Mouse (Mus musculus): Measurements from ENCODE around the gene Dntt. TPM values are rescaled to one million over a fixed set of nuclear protein-coding genes. Genes with fewer than 3 reads are reported as not detected.

Dntt gene
- polyA plus RNA-seq, 1 experiment from 2014 or later, result not detected

DNA sequence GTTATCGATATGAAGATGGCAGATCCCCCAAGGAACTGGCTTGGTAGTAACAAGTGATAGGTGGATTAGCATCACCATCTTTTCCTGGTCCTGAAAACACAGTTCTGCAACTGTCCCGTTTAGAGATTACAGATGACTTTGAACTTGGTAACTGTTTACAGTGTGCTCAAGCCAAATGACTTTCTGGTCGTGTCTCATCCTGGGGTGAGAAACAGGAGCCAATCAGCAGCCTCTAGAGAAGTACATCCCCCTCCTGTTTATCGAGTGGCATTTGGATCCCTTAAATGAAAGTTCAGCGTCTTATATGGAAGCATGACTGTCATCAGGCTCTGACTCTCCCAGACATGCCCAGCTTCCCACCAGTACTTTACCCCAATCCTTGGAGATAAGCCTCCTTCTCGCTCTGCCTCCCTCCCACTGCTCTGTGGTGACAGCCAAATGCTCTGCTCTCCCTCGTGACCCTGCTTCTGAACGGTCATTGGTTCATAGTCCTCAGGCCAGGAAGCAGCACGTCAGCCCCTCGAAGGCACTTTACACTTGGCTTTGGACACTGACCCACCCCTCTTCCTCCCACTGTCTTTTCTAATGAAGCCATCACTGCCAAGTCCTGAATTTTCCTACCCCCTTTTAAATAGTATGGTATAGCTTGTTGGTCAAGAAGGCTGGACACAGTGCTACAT is 16.2 kb downstream of the Dntt start:
- no peak overlapping the region for H3K9ac ChIP-seq (ENCODE audit: low read length)
- WGBS, result 22% methylated on average over 10 of the region's 10 CpGs
- ATAC-seq (ENCODE audit: low read depth), result peak; percentile 71; the same call in 1 of the 2 replicates

GRCm38 (mm10) chr19:41047437-41048186 is 18.5 kb downstream of the Dntt start:
- Histone ChIP-seq H3K27me3 (ENCODE audit: control insufficient read depth, insufficient read depth, low read depth, low read length) (no peaks in the 10 kb centered on the region), H3K4me3 (ENCODE audit: low read length) (no peak overlapping the region), H3K4me2 (ENCODE audit: low read depth, low read length) (no peak overlapping the region), H3K36me3 (ENCODE audit: control insufficient read depth, insufficient read depth, low read length) (no peaks in the 10 kb centered on the region), H3K9me3 (ENCODE audit: control insufficient read depth, low read length) (no peaks in the 10 kb centered on the region), H3K27ac (ENCODE audit: low read length) (no peak overlapping the region), H3K4me1 (replicated peaks; ENCODE audit: control insufficient read depth, insufficient read depth, low read length) (peaks cover 3% of the 10 kb centered on the region; the same call in 1 of the 2 replicates), H3K9ac (ENCODE audit: low read length) (no peak overlapping the region)
- ATAC-seq (ENCODE audit: low read depth), result no peak
- 74% methylated on average over 9 of the region's 9 CpGs for WGBS

More for the DNA sequence above, 16.2 kb downstream of the Dntt start:
- Histone ChIP-seq H3K36me3 (ENCODE audit: control insufficient read depth, insufficient read depth, low read length) (no peaks in the 10 kb centered on the region), H3K4me2 (ENCODE audit: low read depth, low read length) (peak overlapping the region; percentile 22), H3K4me3 (ENCODE audit: low read length) (0 out of 2 replicates have a peak overlapping the region, but pooled peaks have one; percentile 3), H3K4me1 (replicated peaks; ENCODE audit: control insufficient read depth, insufficient read depth, low read length) (peaks cover 3% of the 10 kb centered on the region; the same call in 1 of the 2 replicates), H3K27ac (ENCODE audit: low read length) (no peak overlapping the region), H3K27me3 (ENCODE audit: control insufficient read depth, insufficient read depth, low read depth, low read length) (no peaks in the 10 kb centered on the region), H3K9me3 (ENCODE audit: control insufficient read depth, low read length) (no peaks in the 10 kb centered on the region)

- ATAC-seq (ENCODE audit: low read depth), result no peak
- no peak overlapping the region for H3K27ac ChIP-seq (ENCODE audit: low read length)
- H3K4me2 ChIP-seq (ENCODE audit: low read depth, low read length), result no peak overlapping the region
- H3K4me1 ChIP-seq (replicated peaks; ENCODE audit: control insufficient read depth, insufficient read depth, low read length), result peaks cover 6% of the 10 kb centered on the region; the same call in 1 of the 2 replicates
- H3K27me3 ChIP-seq (ENCODE audit: control insufficient read depth, insufficient read depth, low read depth, low read length), result no peaks in the 10 kb centered on the region
- no peak overlapping the region for H3K4me3 ChIP-seq (ENCODE audit: low read length)
- H3K36me3 ChIP-seq (ENCODE audit: control insufficient read depth, insufficient read depth, low read length), result no peaks in the 10 kb centered on the region
- WGBS, result 63% methylated on average over 3 of the region's 3 CpGs
- no peak overlapping the region for H3K9ac ChIP-seq (ENCODE audit: low read length)
- H3K9me3 ChIP-seq (ENCODE audit: control insufficient read depth, low read length), result no peaks in the 10 kb centered on the region
Measured at GRCm38 (mm10) chr19:41048187-41048559, 19.1 kb downstream of the Dntt start.

DNA sequence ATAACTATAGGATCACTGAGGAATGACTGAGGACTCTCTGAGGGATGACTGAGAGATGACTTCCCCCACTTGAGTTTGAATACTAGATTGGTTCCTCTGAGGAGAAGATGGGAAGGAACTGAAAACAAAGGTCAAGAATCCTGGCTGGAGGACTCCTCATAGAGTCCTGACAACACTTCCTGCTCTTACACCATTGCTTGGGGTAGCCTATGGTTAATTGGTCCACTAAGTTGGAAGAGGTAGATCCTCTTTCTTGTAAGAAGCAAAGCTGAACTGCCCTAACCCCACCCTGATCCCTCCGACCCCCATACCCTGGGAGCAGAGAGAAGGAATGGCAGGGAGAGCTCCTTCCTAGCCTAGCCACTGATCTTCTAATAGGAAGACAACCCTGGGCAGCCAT is 22.6 kb downstream of the Dntt start:
- Histone ChIP-seq H3K4me2 (ENCODE audit: low read depth, low read length) (no peak overlapping the region), H3K4me3 (ENCODE audit: low read length) (no peak overlapping the region), H3K4me1 (replicated peaks; ENCODE audit: control insufficient read depth, insufficient read depth, low read length) (peaks cover 6% of the 10 kb centered on the region; the same call in 1 of the 2 replicates), H3K36me3 (ENCODE audit: control insufficient read depth, insufficient read depth, low read length) (no peaks in the 10 kb centered on the region), H3K9me3 (ENCODE audit: control insufficient read depth, low read length) (no peaks in the 10 kb centered on the region), H3K27me3 (ENCODE audit: control insufficient read depth, insufficient read depth, low read depth, low read length) (no peaks in the 10 kb centered on the region), H3K27ac (ENCODE audit: low read length) (no peak overlapping the region), H3K9ac (ENCODE audit: low read length) (no peak overlapping the region)
- WGBS, result 88% methylated on average over 1 of the region's 1 CpGs
- no peak for ATAC-seq (ENCODE audit: low read depth)

DNA sequence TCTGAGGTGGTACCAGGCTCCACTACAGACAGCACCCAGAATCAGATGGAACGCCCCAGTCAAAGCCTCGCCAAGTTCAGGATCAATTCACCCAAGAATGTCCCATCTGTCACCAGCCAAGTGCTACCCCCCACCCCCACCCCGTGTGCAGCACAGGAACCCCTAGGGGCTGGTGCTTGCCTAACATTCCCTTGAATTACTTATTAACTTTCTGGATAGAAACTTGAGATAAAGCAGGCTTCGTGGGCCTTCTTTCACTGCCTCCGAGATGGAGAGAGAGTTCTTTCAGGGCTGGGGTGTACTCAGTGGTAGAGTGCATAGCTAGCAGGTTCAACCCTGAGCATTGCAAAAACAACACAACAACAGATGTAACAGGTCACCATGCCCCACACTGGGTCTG is 23.2 kb downstream of the Dntt start:
- WGBS, result 40% methylated on average over 5 of the region's 5 CpGs
- peak; percentile 61; the same call in 1 of the 2 replicates for ATAC-seq (ENCODE audit: low read depth)

DNA sequence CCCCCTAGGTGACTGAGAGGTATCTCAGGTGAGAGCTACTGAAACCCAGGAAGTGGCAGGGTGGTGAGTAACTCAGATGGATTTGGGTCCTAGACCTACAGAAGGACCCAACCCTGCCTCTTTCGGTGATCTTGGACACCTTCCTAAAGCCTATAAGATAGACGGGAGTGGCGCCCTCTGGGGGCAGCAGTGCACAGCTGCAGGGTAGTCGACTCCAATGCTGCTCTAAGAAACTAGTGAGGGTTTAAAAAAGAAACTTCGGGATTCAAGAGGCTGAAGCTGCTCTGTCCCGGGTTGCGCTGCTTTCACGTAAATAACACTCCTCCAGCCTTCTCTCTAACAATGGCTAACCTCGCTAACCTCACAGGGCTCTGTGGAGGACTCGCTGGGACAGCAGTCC is 24.5 kb downstream of the Dntt start:
- Histone ChIP-seq H3K9me3 (ENCODE audit: control insufficient read depth, low read length) (no peaks in the 10 kb centered on the region), H3K27me3 (ENCODE audit: control insufficient read depth, insufficient read depth, low read depth, low read length) (no peaks in the 10 kb centered on the region), H3K4me1 (replicated peaks; ENCODE audit: control insufficient read depth, insufficient read depth, low read length) (peaks cover 6% of the 10 kb centered on the region; the same call in 1 of the 2 replicates), H3K4me3 (ENCODE audit: low read length) (no peak overlapping the region), H3K9ac (ENCODE audit: low read length) (no peak overlapping the region), H3K36me3 (ENCODE audit: control insufficient read depth, insufficient read depth, low read length) (no peaks in the 10 kb centered on the region), H3K4me2 (ENCODE audit: low read depth, low read length) (no peak overlapping the region), H3K27ac (ENCODE audit: low read length) (no peak overlapping the region)
- no peak for ATAC-seq (ENCODE audit: low read depth)
- WGBS, result 24% methylated on average over 10 of the region's 10 CpGs

More for the DNA sequence above, 23.2 kb downstream of the Dntt start:
- Histone ChIP-seq H3K4me1 (replicated peaks; ENCODE audit: control insufficient read depth, insufficient read depth, low read length) (peaks cover 6% of the 10 kb centered on the region; the same call in 1 of the 2 replicates), H3K9me3 (ENCODE audit: control insufficient read depth, low read length) (no peaks in the 10 kb centered on the region), H3K27me3 (ENCODE audit: control insufficient read depth, insufficient read depth, low read depth, low read length) (no peaks in the 10 kb centered on the region), H3K27ac (ENCODE audit: low read length) (no peak overlapping the region), H3K36me3 (ENCODE audit: control insufficient read depth, insufficient read depth, low read length) (no peaks in the 10 kb centered on the region), H3K4me3 (ENCODE audit: low read length) (no peak overlapping the region), H3K9ac (ENCODE audit: low read length) (no peak overlapping the region), H3K4me2 (ENCODE audit: low read depth, low read length) (no peak overlapping the region)

DNA sequence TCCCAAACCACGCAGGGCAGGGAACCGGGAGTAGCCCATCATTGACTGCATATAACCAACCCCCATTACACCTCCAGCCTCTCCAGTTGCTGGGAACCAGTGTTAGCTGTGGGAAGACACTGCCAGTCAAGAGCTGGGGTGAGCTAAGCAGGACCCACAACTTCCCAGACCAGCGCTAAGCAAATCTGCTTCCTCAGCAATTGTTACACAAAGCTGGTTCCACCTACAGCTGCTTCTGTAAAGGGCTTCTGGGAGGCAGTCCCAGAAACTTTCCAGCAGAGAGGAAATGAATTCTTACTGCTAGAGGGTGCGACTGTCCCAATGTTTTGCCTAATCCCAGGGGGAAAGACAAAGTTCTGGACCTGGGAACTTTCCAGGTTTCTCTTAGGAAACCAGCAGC is 25.6 kb downstream of the Dntt start:
- Histone ChIP-seq H3K4me2 (ENCODE audit: low read depth, low read length) (no peak overlapping the region), H3K27me3 (ENCODE audit: control insufficient read depth, insufficient read depth, low read depth, low read length) (no peaks in the 10 kb centered on the region), H3K4me3 (ENCODE audit: low read length) (no peak overlapping the region), H3K4me1 (replicated peaks; ENCODE audit: control insufficient read depth, insufficient read depth, low read length) (peaks cover 6% of the 10 kb centered on the region; the same call in 1 of the 2 replicates), H3K36me3 (ENCODE audit: control insufficient read depth, insufficient read depth, low read length) (no peaks in the 10 kb centered on the region), H3K9ac (ENCODE audit: low read length) (no peak overlapping the region), H3K27ac (ENCODE audit: low read length) (no peak overlapping the region), H3K9me3 (ENCODE audit: control insufficient read depth, low read length) (no peaks in the 10 kb centered on the region)
- 57% methylated on average over 4 of the region's 4 CpGs for WGBS
- no peak for ATAC-seq (ENCODE audit: low read depth)

DNA sequence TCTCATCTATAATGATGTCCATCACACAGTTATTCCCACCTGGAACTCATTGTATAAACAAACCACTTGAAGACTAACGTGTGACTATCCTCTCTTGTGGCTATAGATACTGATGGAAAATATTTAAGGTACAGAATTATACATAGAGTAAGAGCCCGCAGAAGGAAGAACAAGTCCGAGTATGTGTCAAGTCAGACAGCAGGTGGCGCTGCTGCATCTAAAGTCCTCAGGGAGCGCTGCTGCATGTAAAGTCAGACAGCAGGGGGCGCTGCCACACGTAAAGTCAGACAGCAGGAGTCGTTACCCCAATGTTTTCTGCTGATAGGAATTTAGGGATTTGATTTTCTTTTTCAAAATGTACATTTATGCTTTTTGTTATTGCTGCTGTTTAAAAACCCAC is 42.4 kb downstream of the Dntt start:
- Histone ChIP-seq H3K4me3 (ENCODE audit: low read length) (no peak overlapping the region), H3K36me3 (ENCODE audit: control insufficient read depth, insufficient read depth, low read length) (no peaks in the 10 kb centered on the region), H3K9ac (ENCODE audit: low read length) (no peak overlapping the region), H3K4me2 (ENCODE audit: low read depth, low read length) (no peak overlapping the region), H3K27me3 (ENCODE audit: control insufficient read depth, insufficient read depth, low read depth, low read length) (no peaks in the 10 kb centered on the region), H3K9me3 (ENCODE audit: control insufficient read depth, low read length) (no peaks in the 10 kb centered on the region), H3K4me1 (replicated peaks; ENCODE audit: control insufficient read depth, insufficient read depth, low read length) (no peaks in the 10 kb centered on the region), H3K27ac (ENCODE audit: low read length) (no peak overlapping the region)
- WGBS, result 8% methylated on average over 8 of the region's 8 CpGs
- ATAC-seq (ENCODE audit: low read depth), result no peak

DNA sequence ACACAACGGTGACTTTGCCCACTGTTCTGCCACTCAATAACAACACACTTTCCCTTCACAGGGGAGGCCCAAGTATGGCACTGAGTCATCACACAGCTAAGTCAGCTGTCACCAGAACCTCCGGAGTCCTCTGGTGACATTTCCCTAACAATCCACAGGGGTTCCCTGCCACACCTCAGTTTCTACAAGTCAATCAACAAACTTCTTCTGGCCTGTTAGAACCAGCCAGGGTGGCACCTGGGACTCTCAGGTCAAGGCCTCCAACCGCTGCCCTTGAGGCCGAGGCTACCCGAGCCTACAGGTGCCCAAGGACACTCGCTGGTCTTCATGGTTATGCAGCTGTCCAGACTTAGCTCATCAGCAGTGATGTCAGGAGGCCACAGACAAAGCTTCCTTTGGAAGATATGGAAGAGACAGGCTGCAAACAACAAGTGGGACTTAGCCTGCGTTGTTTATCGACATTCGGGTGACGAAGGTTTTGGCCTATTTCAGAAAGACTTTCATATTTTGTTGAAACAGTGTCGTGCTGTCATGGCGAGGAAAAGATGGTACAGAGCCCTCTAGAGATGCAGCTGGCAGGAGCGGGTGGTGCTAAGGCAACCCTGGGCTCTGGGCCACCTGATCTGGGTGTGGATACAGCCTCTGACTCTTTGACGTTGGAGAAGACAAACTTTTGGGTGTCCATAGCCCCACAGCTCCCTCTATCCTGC is 44.8 kb downstream of the Dntt start:
- ATAC-seq (ENCODE audit: low read depth), result no peak
- Histone ChIP-seq H3K9me3 (ENCODE audit: control insufficient read depth, low read length) (no peaks in the 10 kb centered on the region), H3K4me1 (replicated peaks; ENCODE audit: control insufficient read depth, insufficient read depth, low read length) (no peaks in the 10 kb centered on the region), H3K36me3 (ENCODE audit: control insufficient read depth, insufficient read depth, low read length) (no peaks in the 10 kb centered on the region), H3K4me3 (ENCODE audit: low read length) (no peak overlapping the region), H3K4me2 (ENCODE audit: low read depth, low read length) (no peak overlapping the region), H3K9ac (ENCODE audit: low read length) (no peak overlapping the region), H3K27me3 (ENCODE audit: control insufficient read depth, insufficient read depth, low read depth, low read length) (no peaks in the 10 kb centered on the region), H3K27ac (ENCODE audit: low read length) (no peak overlapping the region)
- 81% methylated on average over 14 of the region's 14 CpGs for WGBS
